Mouse (Mus musculus) cerebellum, adult 2 months (tissue): ENCODE measurements around the gene Pask. TPM values are rescaled to one million over a fixed set of nuclear protein-coding genes. Genes with fewer than 3 reads are reported as not detected.

Experiments
- DNase-seq, 2 experiments: peaks; one replicate each; pipeline ENCODE4 v3.0.0; 2021
- H3K27ac ChIP-seq: fragments of 200-500 bp; 2 replicates; pipeline ENCODE4 v1.5.1; 2012; ENCODE audit warnings: low read length, control low read depth, inconsistent platforms; ENCODE audit not compliant: insufficient read depth
- H3K27me3 ChIP-seq: fragments of 200-500 bp; 2 replicates; pipeline ENCODE4 v1.6.1; 2012; ENCODE audit warnings: inconsistent platforms, mild to moderate bottlenecking, low read length, moderate library complexity; ENCODE audit not compliant: control insufficient read depth, insufficient read depth
- H3K4me1 ChIP-seq: fragments of 200-500 bp; 2 replicates; pipeline ENCODE4 v1.6.1; 2011; ENCODE audit warnings: low read length; ENCODE audit not compliant: control insufficient read depth, insufficient read depth
- H3K4me3 ChIP-seq: fragments of 200-500 bp; replicated peaks from 2 replicates; pipeline ENCODE3; 2011; ENCODE audit warnings: mild to moderate bottlenecking, low read depth, low read length, control low read depth; ENCODE audit not compliant: insufficient read depth
- CTCF ChIP-seq: fragments of 200-500 bp; IDR thresholded peaks from 2 replicates; pipeline ENCODE4 v1.5.1; 2011; ENCODE audit warnings: low read depth, mild to moderate bottlenecking, control low read depth, low read length, moderate library complexity, borderline replicate concordance; ENCODE audit not compliant: insufficient read depth
- POLR2A ChIP-seq: fragments of 200-500 bp; IDR thresholded peaks from 2 replicates; pipeline ENCODE4 v1.6.1; 2011; ENCODE audit warnings: low read length, control low read depth, borderline replicate concordance; ENCODE audit not compliant: insufficient read depth
- WGBS: fragments of 180-500 bp; shearing (Covaris S2); methylation state at CpG from one replicate; pipeline ENCODE4 v1.1.7; 2018; 5-methylcytosine and 5-hydroxymethylcytosine counted together
- polyA plus RNA-seq: library from polyadenylated mRNA; depleted of rRNA; stranded (reverse); fragments of >200 nt; gene quantifications from 2 replicates; pipeline ENCODE4 v1.2.3, GENCODE M21; 2012

Pask gene
- polyA plus RNA-seq, 1 experiment = 5.5 TPM

DNA sequence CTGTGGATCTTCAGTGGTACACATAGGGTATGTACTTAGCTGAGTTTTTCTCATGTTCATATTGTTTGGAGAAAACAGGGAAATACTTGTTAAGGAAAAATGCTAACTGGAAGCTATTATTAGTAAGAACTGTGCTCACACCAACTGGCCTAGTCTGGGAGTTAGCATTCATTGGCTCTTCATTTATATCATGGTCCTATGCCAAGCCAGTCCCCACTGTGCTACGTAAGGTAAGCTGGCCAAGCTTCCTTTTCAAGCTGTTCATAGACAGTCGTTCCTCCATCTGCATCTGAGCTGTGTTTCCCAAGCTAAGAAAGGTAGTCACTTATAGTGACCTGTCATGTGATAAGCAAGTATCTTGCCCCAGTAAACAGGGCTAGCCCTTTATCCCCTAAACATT lies 9.4 kb upstream of the Pask start:
- no peak overlapping the region for H3K4me3 ChIP-seq
- H3K27ac ChIP-seq = no peak overlapping the region
- no peak for TF ChIP-seq POLR2A
- no peaks in the 10 kb centered on the region for H3K27me3 ChIP-seq
- WGBS = 3% methylated on average over 2 of the region's 2 CpGs
- DNase-seq = peak; percentile 54 to 85
- H3K4me1 ChIP-seq = peaks cover 7% of the 10 kb centered on the region; the same call in 1 of the 2 replicates

DNA sequence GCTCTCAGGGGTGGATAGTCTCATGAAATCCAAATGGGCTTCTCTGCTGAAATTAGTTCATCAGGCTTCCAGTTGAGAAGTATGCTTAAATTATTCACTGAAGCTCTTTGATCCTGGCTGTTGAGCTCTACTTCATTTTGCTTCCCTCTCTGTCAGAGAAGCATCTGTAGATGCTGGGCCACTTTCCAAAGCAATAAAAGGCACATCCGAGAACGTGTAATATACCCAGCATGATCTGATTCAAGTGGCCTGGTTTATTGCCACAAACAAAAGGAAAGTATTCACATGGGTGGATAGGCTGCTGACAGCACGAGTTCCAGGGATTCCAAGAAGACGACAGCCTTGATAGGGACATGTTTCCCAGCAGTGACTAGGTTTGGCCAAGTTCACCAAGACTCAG lies 6.4 kb upstream of the Pask start:
- H3K4me1 ChIP-seq = peaks cover 7% of the 10 kb centered on the region; the same call in 1 of the 2 replicates
- DNase-seq = peak in 1 of 2 experiments; percentile 8
- WGBS = 11% methylated on average over 4 of the region's 4 CpGs
- no peak overlapping the region for H3K4me3 ChIP-seq
- no peaks in the 10 kb centered on the region for H3K27me3 ChIP-seq
- no peak overlapping the region for H3K27ac ChIP-seq
- TF ChIP-seq CTCF (no peak), POLR2A (no peak)

DNA sequence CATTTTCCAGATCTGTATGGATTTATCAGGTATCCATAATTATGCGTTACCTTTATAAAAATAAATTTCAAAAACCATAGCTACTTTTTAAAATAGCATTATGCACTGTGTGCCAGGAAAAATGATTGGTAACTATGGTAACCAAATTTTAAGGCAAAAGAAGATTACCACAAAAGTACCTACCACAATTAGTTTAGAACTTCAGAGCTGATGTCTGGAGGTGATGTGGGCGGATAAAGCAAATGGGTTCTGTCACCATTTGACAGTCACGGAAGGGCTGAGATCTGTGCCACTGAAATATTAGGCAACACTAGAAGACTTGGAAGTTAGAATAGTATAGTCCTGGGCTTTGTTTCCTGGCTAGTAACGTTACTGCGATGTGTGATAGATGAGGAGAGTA lies 3.9 kb upstream of the Pask start:
- Histone ChIP-seq H3K27me3 (no peaks in the 10 kb centered on the region), H3K4me3 (no peak overlapping the region), H3K4me1 (peaks cover 12% of the 10 kb centered on the region; the same call in 1 of the 2 replicates), H3K27ac (no peak overlapping the region)
- no peak for DNase-seq
- TF ChIP-seq POLR2A (no peak), CTCF (no peak)
- WGBS = 89% methylated on average over 5 of the region's 5 CpGs

DNA sequence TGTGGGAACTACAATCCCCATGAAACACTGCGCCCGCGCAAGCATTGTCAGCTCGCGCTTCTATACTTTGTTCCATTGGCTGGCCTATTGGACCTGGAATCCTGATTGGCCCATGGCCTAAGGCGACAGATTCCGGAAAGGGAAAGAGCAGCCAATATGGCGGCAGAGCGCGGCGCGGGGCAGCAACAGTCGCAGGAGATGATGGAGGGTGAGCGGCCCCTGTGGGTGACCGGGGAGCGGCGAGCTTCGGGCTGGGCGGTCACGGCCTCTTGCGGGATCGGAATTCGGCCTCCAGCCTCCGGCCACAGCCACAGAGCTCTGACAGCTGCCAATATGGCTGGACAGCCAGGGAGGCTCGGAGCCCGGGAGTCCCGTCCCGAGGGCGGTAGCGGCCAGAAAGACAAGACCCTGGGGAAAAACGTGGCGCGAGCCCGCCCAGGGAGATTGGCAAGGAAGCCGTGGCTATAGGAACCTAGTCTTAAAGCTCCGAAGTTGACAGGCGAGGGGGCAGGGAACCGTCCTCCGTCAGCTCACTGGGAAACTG lies 294 bp upstream of the Pask start:
- Histone ChIP-seq H3K27me3 (no peaks in the 10 kb centered on the region), H3K4me3 (peak overlapping the region; percentile 94), H3K4me1 (peaks cover 6% of the 10 kb centered on the region; the same call in 1 of the 2 replicates), H3K27ac (no peak overlapping the region)
- no peak; the same call in 1 of the 2 replicates for TF ChIP-seq CTCF
- TF ChIP-seq POLR2A = peak; percentile 77
- under 1% methylated on average over 39 of the region's 39 CpGs for WGBS
- peak; percentile 94 to 97 for DNase-seq

DNA sequence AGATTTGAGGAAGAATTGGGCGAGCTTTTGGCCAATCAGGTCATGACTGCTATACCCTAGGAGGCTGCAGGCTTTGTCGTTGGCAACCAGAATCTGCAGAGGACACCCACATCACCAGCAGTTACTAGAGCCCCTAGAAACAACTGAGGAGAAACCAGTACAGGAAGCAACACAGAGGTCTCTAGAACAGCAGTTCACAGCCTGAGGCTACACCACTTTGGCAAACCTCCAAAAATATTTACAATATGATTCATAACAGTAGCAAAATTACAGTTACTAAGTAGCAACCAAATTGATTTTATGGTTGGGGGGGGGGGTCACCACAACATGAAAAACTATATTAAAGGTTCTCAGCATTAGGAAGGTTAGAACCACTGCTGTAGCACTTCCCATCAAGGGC lies 8.7 kb downstream of the Pask start:
- WGBS = 69% methylated on average over 2 of the region's 2 CpGs
- no peak for TF ChIP-seq POLR2A
- no peak for TF ChIP-seq CTCF

DNA sequence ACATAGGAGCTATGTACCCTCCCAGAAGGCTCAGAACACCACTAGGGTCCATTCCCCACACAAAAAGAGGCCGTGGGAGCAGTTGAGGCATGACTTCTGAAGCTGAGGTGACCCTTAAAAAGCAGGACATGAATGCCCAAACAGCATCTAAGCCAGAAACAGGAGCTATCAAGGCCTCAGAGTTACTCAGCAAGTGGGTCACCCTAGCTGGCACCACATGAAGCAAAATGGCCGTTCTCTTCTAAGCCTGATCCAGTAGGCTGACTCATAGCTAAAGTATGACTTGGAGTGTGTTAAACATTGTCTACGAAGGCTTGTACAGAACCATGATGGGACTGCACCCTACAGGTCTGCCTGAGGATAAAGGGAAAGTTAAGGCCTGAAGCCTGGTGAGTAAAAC lies 16.8 kb downstream of the Pask start:
- no peaks in the 10 kb centered on the region for H3K27me3 ChIP-seq
- H3K27ac ChIP-seq = no peak overlapping the region
- DNase-seq = no peak
- WGBS = 86% methylated on average over 3 of the region's 3 CpGs
- TF ChIP-seq POLR2A (no peak), CTCF (no peak)
- no peak overlapping the region for H3K4me3 ChIP-seq
- no peaks in the 10 kb centered on the region for H3K4me1 ChIP-seq

More for the DNA sequence above, 8.7 kb downstream of the Pask start:
- Histone ChIP-seq H3K4me1 (no peaks in the 10 kb centered on the region), H3K27me3 (no peaks in the 10 kb centered on the region), H3K4me3 (no peak overlapping the region), H3K27ac (no peak overlapping the region)
- no peak for DNase-seq

DNA sequence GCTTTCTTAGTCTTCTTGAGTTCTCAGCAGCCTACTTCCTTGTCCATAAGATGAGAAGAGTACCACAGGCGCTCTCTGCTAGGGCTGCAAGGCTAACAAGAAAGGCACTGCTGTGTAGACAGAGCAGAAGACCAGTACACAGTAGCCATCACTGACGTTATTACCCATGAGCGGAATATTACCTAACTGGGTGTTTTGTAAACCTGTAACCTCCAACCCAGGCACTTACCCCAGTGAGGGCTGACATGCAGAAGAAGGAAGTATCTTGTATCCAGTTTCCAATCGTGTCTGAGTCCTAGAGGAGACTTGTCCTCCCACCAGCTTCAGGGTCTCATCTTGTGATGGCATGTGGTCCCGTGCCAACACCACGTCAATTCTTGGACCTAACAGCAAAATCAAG lies 19.3 kb downstream of the Pask start:
- no peak overlapping the region for H3K27ac ChIP-seq
- WGBS = 91% methylated on average over 6 of the region's 6 CpGs
- TF ChIP-seq POLR2A = no peak
- TF ChIP-seq CTCF = no peak
- no peaks in the 10 kb centered on the region for H3K27me3 ChIP-seq
- no peak for DNase-seq
- H3K4me3 ChIP-seq = no peak overlapping the region
- no peaks in the 10 kb centered on the region for H3K4me1 ChIP-seq

DNA sequence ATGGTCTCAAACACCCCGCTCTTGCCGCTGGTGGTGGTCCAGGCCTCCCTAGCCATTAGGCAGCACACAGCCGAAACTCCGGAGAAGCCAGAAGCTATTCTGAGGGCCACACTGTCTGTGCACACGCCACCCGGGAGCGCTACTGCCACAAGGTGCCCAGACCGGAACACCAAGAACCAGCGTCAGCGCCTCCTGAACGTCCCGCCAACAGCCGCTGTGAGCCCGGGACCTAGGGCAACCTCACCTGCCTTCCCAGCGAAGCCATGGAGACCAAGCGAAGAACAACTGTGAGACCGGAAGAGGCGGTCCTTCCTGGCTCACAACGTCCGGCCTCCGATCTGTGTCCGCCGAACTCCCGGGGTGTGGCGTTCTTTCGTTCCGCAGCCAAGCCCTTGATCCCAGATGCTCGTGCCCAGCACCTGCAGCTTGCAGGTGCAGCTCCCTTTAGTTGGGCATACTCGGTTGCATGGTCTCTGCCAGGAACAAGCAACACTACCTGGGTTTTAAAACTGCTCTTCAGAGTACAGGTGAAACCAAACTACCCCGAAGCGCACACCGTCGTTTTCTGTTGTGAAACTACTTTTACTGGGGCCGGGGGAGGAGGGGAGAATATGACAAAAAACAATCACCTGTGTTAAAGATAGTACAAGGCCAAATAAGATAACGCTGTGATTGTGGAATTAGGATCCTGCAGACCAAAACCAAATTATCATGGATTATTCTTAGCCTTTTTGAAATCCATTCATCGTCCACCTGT lies 37.5 kb downstream of the Pask start, which contains the start of gene Mterf4:
Mterf4 (minus strand) TSS at position 335 of the 757 bp plus-strand sequence.
- Histone ChIP-seq H3K4me1 (peaks cover under 1% of the 10 kb centered on the region; the same call in 1 of the 2 replicates), H3K27ac (peak within 1 kb of the TSS; percentile 41; the same call in 1 of the 2 replicates), H3K4me3 (peak within 1 kb of the TSS; percentile 66), H3K27me3 (no peaks in the 10 kb centered on the region)
- no peak for TF ChIP-seq CTCF
- peak; percentile 68 for TF ChIP-seq POLR2A
- 3% methylated on average over 36 of the region's 36 CpGs for WGBS
- peak; percentile 86 to 87 for DNase-seq
